Mouse (Mus musculus) spleen, adult 2 months (tissue): Measurements from ENCODE around the gene Osbpl2.

Experiments
- CTCF ChIP-seq: fragments of 200-500 bp; IDR thresholded peaks from 2 replicates; pipeline ENCODE4 v1.5.1; 2011; ENCODE audit warnings: mild to moderate bottlenecking, inconsistent platforms; ENCODE audit not compliant: insufficient read depth, insufficient read length, insufficient replicate concordance; ENCODE audit errors: extremely low read depth
- POLR2A ChIP-seq: fragments of 200-500 bp; IDR thresholded peaks from 2 replicates; pipeline ENCODE4 v1.6.1; 2011; ENCODE audit warnings: low read depth, low read length, inconsistent platforms

GRCm38 (mm10) chr2:180198782-180199181 is 79.7 kb downstream of the Osbpl2 start:
- TF ChIP-seq CTCF, result no peak
- TF ChIP-seq POLR2A, result no peak
